Mouse (Mus musculus): ENCODE data around the gene Ccnl1.

Gene Ccnl1

GRCm38 (mm10) chr3:65930636-65931035 is 27.4 kb downstream of the Ccnl1 start:
- in situ Hi-C loops (cut with MboI; ENCODE audit: low pct_unique_long_range_greater_than_20kb in 1 of 2, low sequenced_read_pairs in 2 of 2, unreplicated experiment in 1 of 2), result no loop called here

- in situ Hi-C loops (cut with MboI; ENCODE audit: low pct_unique_long_range_greater_than_20kb in 1 of 2, low sequenced_read_pairs in 2 of 2, unreplicated experiment in 1 of 2), result no loop called here
Measured at GRCm38 (mm10) chr3:65929821-65930633, 28.0 kb downstream of the Ccnl1 start.

GRCm38 (mm10) chr3:65929304-65929783 is 28.7 kb downstream of the Ccnl1 start:
- in situ Hi-C loops (cut with MboI; ENCODE audit: low pct_unique_long_range_greater_than_20kb in 1 of 2, low sequenced_read_pairs in 2 of 2, unreplicated experiment in 1 of 2), result no loop called here

GRCm38 (mm10) chr3:65928614-65929272 is 29.3 kb downstream of the Ccnl1 start:
- in situ Hi-C loops (cut with MboI; ENCODE audit: low pct_unique_long_range_greater_than_20kb in 1 of 2, low sequenced_read_pairs in 2 of 2, unreplicated experiment in 1 of 2), result no loop called here

- in situ Hi-C loops (cut with MboI; ENCODE audit: low pct_unique_long_range_greater_than_20kb in 1 of 2, low sequenced_read_pairs in 2 of 2, unreplicated experiment in 1 of 2), result no loop called here
Measured at GRCm38 (mm10) chr3:65927685-65928084, 30.4 kb downstream of the Ccnl1 start.

- in situ Hi-C loops (cut with MboI; ENCODE audit: low pct_unique_long_range_greater_than_20kb in 1 of 2, low sequenced_read_pairs in 2 of 2, unreplicated experiment in 1 of 2), result no loop called here
Measured at GRCm38 (mm10) chr3:65927101-65927501, 30.9 kb downstream of the Ccnl1 start.

- in situ Hi-C loops (cut with MboI; ENCODE audit: low pct_unique_long_range_greater_than_20kb in 1 of 2, low sequenced_read_pairs in 2 of 2, unreplicated experiment in 1 of 2), result no loop called here
Measured at GRCm38 (mm10) chr3:65926426-65926825, 31.6 kb downstream of the Ccnl1 start.

- in situ Hi-C loops (cut with MboI; ENCODE audit: low pct_unique_long_range_greater_than_20kb in 1 of 2, low sequenced_read_pairs in 2 of 2, unreplicated experiment in 1 of 2), result no loop called here
Measured at GRCm38 (mm10) chr3:65925058-65925740, 32.9 kb downstream of the Ccnl1 start.

GRCm38 (mm10) chr3:65922420-65922819 is 35.6 kb downstream of the Ccnl1 start:
- in situ Hi-C loops (cut with MboI; ENCODE audit: low pct_unique_long_range_greater_than_20kb in 1 of 2, low sequenced_read_pairs in 2 of 2, unreplicated experiment in 1 of 2), result no loop called here

- in situ Hi-C loops (cut with MboI; ENCODE audit: low pct_unique_long_range_greater_than_20kb in 1 of 2, low sequenced_read_pairs in 2 of 2, unreplicated experiment in 1 of 2), result no loop called here
Measured at GRCm38 (mm10) chr3:65921671-65922070, 36.4 kb downstream of the Ccnl1 start.

GRCm38 (mm10) chr3:65919016-65919415 is 39.0 kb downstream of the Ccnl1 start:
- in situ Hi-C loops (cut with MboI; ENCODE audit: low pct_unique_long_range_greater_than_20kb in 1 of 2, low sequenced_read_pairs in 2 of 2, unreplicated experiment in 1 of 2), result no loop called here

GRCm38 (mm10) chr3:65912928-65913327 is 45.1 kb downstream of the Ccnl1 start:
- in situ Hi-C loops (cut with MboI; ENCODE audit: low pct_unique_long_range_greater_than_20kb in 1 of 2, low sequenced_read_pairs in 2 of 2, unreplicated experiment in 1 of 2), result no loop called here

- in situ Hi-C loops (cut with MboI; ENCODE audit: low pct_unique_long_range_greater_than_20kb in 1 of 2, low sequenced_read_pairs in 2 of 2, unreplicated experiment in 1 of 2), result no loop called here
Measured at GRCm38 (mm10) chr3:65912217-65912616, 45.8 kb downstream of the Ccnl1 start.

- in situ Hi-C loops (cut with MboI; ENCODE audit: low pct_unique_long_range_greater_than_20kb in 1 of 2, low sequenced_read_pairs in 2 of 2, unreplicated experiment in 1 of 2), result no loop called here
Measured at GRCm38 (mm10) chr3:65911265-65911664, 46.8 kb downstream of the Ccnl1 start.

GRCm38 (mm10) chr3:65909454-65909853 is 48.6 kb downstream of the Ccnl1 start:
- in situ Hi-C loops (cut with MboI; ENCODE audit: low pct_unique_long_range_greater_than_20kb in 1 of 2, low sequenced_read_pairs in 2 of 2, unreplicated experiment in 1 of 2), result no loop called here

- in situ Hi-C loops (cut with MboI; ENCODE audit: low pct_unique_long_range_greater_than_20kb in 1 of 2, low sequenced_read_pairs in 2 of 2, unreplicated experiment in 1 of 2), result no loop called here
Measured at GRCm38 (mm10) chr3:65907536-65907935, 50.5 kb downstream of the Ccnl1 start.

GRCm38 (mm10) chr3:65905281-65906169 is 52.5 kb downstream of the Ccnl1 start:
- in situ Hi-C loops (cut with MboI; ENCODE audit: low pct_unique_long_range_greater_than_20kb in 1 of 2, low sequenced_read_pairs in 2 of 2, unreplicated experiment in 1 of 2), result no loop called here

- in situ Hi-C loops (cut with MboI; ENCODE audit: low pct_unique_long_range_greater_than_20kb in 1 of 2, low sequenced_read_pairs in 2 of 2, unreplicated experiment in 1 of 2), result no loop called here
Measured at GRCm38 (mm10) chr3:65904711-65905110, 53.3 kb downstream of the Ccnl1 start.
